Mouse (Mus musculus) heart, embryonic 13.5 days (tissue): ENCODE data around the gene Vip. TPM values are rescaled to one million over a fixed set of nuclear protein-coding genes. Genes with fewer than 3 reads are reported as not detected.

Source experiments
- ATAC-seq: fragments of 200-750 bp; cut with Nextera tagmentation; 2 replicates; pipeline ENCODE4 v1.8.0; 2017; ENCODE audit warnings: moderate TSS enrichment; ENCODE audit not compliant: insufficient number of reproducible peaks, low FRiP score, low TSS enrichment; ENCODE audit errors: extremely low read depth
- H3K27ac ChIP-seq: fragments of 300-500 bp; sonication (generic); replicated peaks from 2 replicates; pipeline ENCODE4 v1.5.1; 2015; ENCODE audit warnings: moderate library complexity, mild to moderate bottlenecking, inconsistent platforms
- H3K27me3 ChIP-seq: fragments of 300-500 bp; sonication (generic); replicated peaks from 2 replicates; pipeline ENCODE4 v1.6.1; 2015; ENCODE audit warnings: mild to moderate bottlenecking, inconsistent platforms
- H3K36me3 ChIP-seq: fragments of 300-500 bp; sonication (generic); 2 replicates; pipeline ENCODE4 v1.6.1; 2015; ENCODE audit warnings: mild to moderate bottlenecking, inconsistent platforms
- H3K4me1 ChIP-seq: fragments of 300-500 bp; sonication (generic); 2 replicates; pipeline ENCODE4 v1.6.1; 2015; ENCODE audit warnings: inconsistent platforms
- H3K4me2 ChIP-seq: fragments of 300-500 bp; sonication (generic); 2 replicates; pipeline ENCODE4 v1.6.1; 2015; ENCODE audit warnings: inconsistent platforms, mild to moderate bottlenecking, moderate library complexity
- H3K4me3 ChIP-seq: fragments of 300-500 bp; sonication (generic); 2 replicates; pipeline ENCODE4 v1.5.1; 2015; ENCODE audit warnings: moderate library complexity, mild to moderate bottlenecking, inconsistent platforms
- H3K9ac ChIP-seq: fragments of 300-500 bp; sonication (generic); 2 replicates; pipeline ENCODE4 v1.6.1; 2015; ENCODE audit warnings: inconsistent platforms, mild to moderate bottlenecking, moderate library complexity
- H3K9me3 ChIP-seq: fragments of 300-500 bp; sonication (generic); 2 replicates; pipeline ENCODE4 v1.6.1; 2016; ENCODE audit warnings: inconsistent platforms
- WGBS: fragments of 180-500 bp; shearing (Covaris S2); methylation state at CpG from one replicate; pipeline ENCODE4 v1.1.7; 2015; ENCODE audit warnings: mixed read lengths; 5-methylcytosine and 5-hydroxymethylcytosine counted together
- polyA plus RNA-seq: library from polyadenylated mRNA; unstranded; fragments of >200 nt; fragmentation: Nextera tagmentation; extraction: Ambion mirVana; gene quantifications from 2 replicates; pipeline ENCODE4 v1.2.1, GENCODE M21; 2015

Vip gene
- polyA plus RNA-seq, 1 experiment from 2014 or later, result not detected

GRCm38 (mm10) chr10:5633672-5634200 is 5.3 kb upstream of the Vip start:
- Histone ChIP-seq H3K9ac (no peak overlapping the region), H3K4me3 (no peak overlapping the region), H3K4me2 (no peak overlapping the region), H3K27ac (no peak overlapping the region), H3K4me1 (no peaks in the 10 kb centered on the region), H3K27me3 (no peaks in the 10 kb centered on the region; the same call in 1 of the 2 replicates), H3K9me3 (peaks cover 5% of the 10 kb centered on the region; the same call in 1 of the 2 replicates), H3K36me3 (no peaks in the 10 kb centered on the region)
- 51% methylated on average over 4 of the region's 4 CpGs for WGBS
- ATAC-seq, result no peak

GRCm38 (mm10) chr10:5634336-5634735 is 4.7 kb upstream of the Vip start:
- no peaks in the 10 kb centered on the region for H3K4me1 ChIP-seq
- no peak overlapping the region for H3K9ac ChIP-seq
- H3K4me2 ChIP-seq, result no peak overlapping the region
- no peak overlapping the region for H3K27ac ChIP-seq
- no peak for ATAC-seq
- 12% methylated on average over 1 of the region's 1 CpGs for WGBS
- no peaks in the 10 kb centered on the region; the same call in 1 of the 2 replicates for H3K27me3 ChIP-seq
- H3K4me3 ChIP-seq, result no peak overlapping the region
- no peaks in the 10 kb centered on the region for H3K9me3 ChIP-seq
- no peaks in the 10 kb centered on the region for H3K36me3 ChIP-seq

GRCm38 (mm10) chr10:5637322-5637721 is 1.7 kb upstream of the Vip start:
- Histone ChIP-seq H3K4me2 (no peak overlapping the region), H3K4me1 (no peaks in the 10 kb centered on the region), H3K9ac (no peak overlapping the region), H3K36me3 (no peaks in the 10 kb centered on the region), H3K27ac (no peak overlapping the region), H3K4me3 (no peak overlapping the region), H3K27me3 (no peaks in the 10 kb centered on the region; the same call in 1 of the 2 replicates), H3K9me3 (no peaks in the 10 kb centered on the region)
- no peak for ATAC-seq
- WGBS, result 68% methylated on average over 4 of the region's 4 CpGs

- H3K9ac ChIP-seq, result no peak overlapping the region
- no peak overlapping the region for H3K4me3 ChIP-seq
- WGBS, result 61% methylated on average over 2 of the region's 2 CpGs
- no peaks in the 10 kb centered on the region for H3K36me3 ChIP-seq
- ATAC-seq, result no peak
- no peaks in the 10 kb centered on the region for H3K27me3 ChIP-seq
- H3K4me1 ChIP-seq, result 0 out of 2 replicates have a peak, but pooled peaks cover 5% of the 10 kb centered on the region
- no peak overlapping the region for H3K27ac ChIP-seq
- no peaks in the 10 kb centered on the region for H3K9me3 ChIP-seq
- H3K4me2 ChIP-seq, result no peak overlapping the region
Measured at GRCm38 (mm10) chr10:5681275-5681674, 42.3 kb downstream of the Vip start.

- 26% methylated on average over 6 of the region's 6 CpGs for WGBS
- Histone ChIP-seq H3K4me1 (0 out of 2 replicates have a peak, but pooled peaks cover 5% of the 10 kb centered on the region), H3K4me3 (no peak overlapping the region), H3K9me3 (no peaks in the 10 kb centered on the region), H3K27me3 (no peaks in the 10 kb centered on the region), H3K4me2 (no peak overlapping the region), H3K27ac (no peak overlapping the region), H3K9ac (no peak overlapping the region), H3K36me3 (no peaks in the 10 kb centered on the region)
- no peak for ATAC-seq
Measured at GRCm38 (mm10) chr10:5685608-5686007, 46.6 kb downstream of the Vip start.

GRCm38 (mm10) chr10:5694351-5694750 is 55.3 kb downstream of the Vip start:
- H3K27ac ChIP-seq, result no peak overlapping the region
- H3K9me3 ChIP-seq, result no peaks in the 10 kb centered on the region
- no peaks in the 10 kb centered on the region for H3K4me1 ChIP-seq
- no peak overlapping the region for H3K4me3 ChIP-seq
- H3K27me3 ChIP-seq, result no peaks in the 10 kb centered on the region
- no peak overlapping the region for H3K9ac ChIP-seq
- H3K4me2 ChIP-seq, result no peak overlapping the region
- H3K36me3 ChIP-seq, result no peaks in the 10 kb centered on the region
- ATAC-seq, result no peak
- WGBS, result 51% methylated on average over 1 of the region's 1 CpGs

Other genes starting within 250 kb of the Vip start
- gene Syne1, start 87.7 kb upstream of the Vip start, polyA plus RNA-seq, result 14.6 and 17.6 TPM in 2 replicates
- 5.2 and 5.5 TPM in 2 replicates for gene Myct1, start 45.4 kb upstream of the Vip start, polyA plus RNA-seq
- gene Fbxo5, start 166.4 kb downstream of the Vip start, polyA plus RNA-seq, result 46.6 and 48.7 TPM in 2 replicates
- 10.3 and 11.3 TPM in 2 replicates for gene Mtrf1l, start 184.7 kb downstream of the Vip start, polyA plus RNA-seq